Mouse (Mus musculus) liver, postnatal 0 days (tissue): ENCODE measurements at regions not wholly inside any gene's neighbourhood (a gene's known extent, or its start where the extent isn't known, plus 50 kb on each side); places are given as distances from the start of the nearest gene placed in this dataset.

Source experiments
- ATAC-seq: fragments of 200-750 bp; cut with Nextera tagmentation; 2 replicates; pipeline ENCODE4 v1.8.0; 2017; ENCODE audit warnings: mild to moderate bottlenecking, moderate library complexity
- DNase-seq: peaks from one replicate; pipeline ENCODE4 v3.0.0-alpha.2; 2016
- H3K27ac ChIP-seq: fragments of 300-500 bp; sonication (generic); 2 replicates; pipeline ENCODE4 v1.5.1; 2014; ENCODE audit warnings: antibody characterized with exemption, moderate library complexity, mild to moderate bottlenecking, low read depth
- H3K27me3 ChIP-seq: fragments of 300-500 bp; sonication (generic); 2 replicates; pipeline ENCODE4 v1.6.1; 2014; ENCODE audit warnings: low read length, control low read depth, mixed read lengths; ENCODE audit not compliant: insufficient read depth
- H3K36me3 ChIP-seq: fragments of 300-500 bp; sonication (generic); replicated peaks from 2 replicates; pipeline ENCODE4 v1.6.1; 2014; ENCODE audit warnings: mild to moderate bottlenecking, control low read depth, low read length, moderate library complexity, mixed read lengths; ENCODE audit not compliant: insufficient read depth
- H3K4me1 ChIP-seq: fragments of 300-500 bp; sonication (generic); 2 replicates; pipeline ENCODE4 v1.6.1; 2014; ENCODE audit warnings: antibody characterized with exemption, mild to moderate bottlenecking, control low read depth; ENCODE audit not compliant: insufficient read depth
- H3K4me2 ChIP-seq: fragments of 300-500 bp; sonication (generic); 2 replicates; pipeline ENCODE4 v1.6.1; 2014; ENCODE audit warnings: low read depth, mild to moderate bottlenecking, low read length, moderate library complexity, mixed read lengths
- H3K4me3 ChIP-seq: fragments of 300-500 bp; sonication (generic); 2 replicates; pipeline ENCODE4 v1.5.1; 2014; ENCODE audit warnings: low read depth, low read length
- H3K9ac ChIP-seq: fragments of 300-500 bp; sonication (generic); replicated peaks from 2 replicates; pipeline ENCODE4 v1.6.1; 2014; ENCODE audit warnings: mild to moderate bottlenecking, moderate library complexity
- H3K9me3 ChIP-seq: fragments of 300-500 bp; sonication (generic); 2 replicates; pipeline ENCODE4 v1.6.1; 2016; ENCODE audit warnings: mild to moderate bottlenecking, control low read depth, low read length, mixed read lengths
- CTCF ChIP-seq: sonication (generic); IDR thresholded peaks from 2 replicates; pipeline ENCODE4 v1.5.1; 2016; ENCODE audit warnings: antibody characterized with exemption, low read depth
- EP300 ChIP-seq: IDR thresholded peaks from 2 replicates; pipeline ENCODE4 v1.6.1; 2016; ENCODE audit warnings: antibody characterized with exemption, low read depth, mild to moderate bottlenecking
- WGBS: fragments of 180-500 bp; shearing (Covaris S2); extraction: QIAGEN DNeasy Blood & Tissue Kit; methylation state at CpG from one replicate; pipeline ENCODE4 v1.1.7; 2014; ENCODE audit not compliant: insufficient replicate concordance; 5-methylcytosine and 5-hydroxymethylcytosine counted together

DNA sequence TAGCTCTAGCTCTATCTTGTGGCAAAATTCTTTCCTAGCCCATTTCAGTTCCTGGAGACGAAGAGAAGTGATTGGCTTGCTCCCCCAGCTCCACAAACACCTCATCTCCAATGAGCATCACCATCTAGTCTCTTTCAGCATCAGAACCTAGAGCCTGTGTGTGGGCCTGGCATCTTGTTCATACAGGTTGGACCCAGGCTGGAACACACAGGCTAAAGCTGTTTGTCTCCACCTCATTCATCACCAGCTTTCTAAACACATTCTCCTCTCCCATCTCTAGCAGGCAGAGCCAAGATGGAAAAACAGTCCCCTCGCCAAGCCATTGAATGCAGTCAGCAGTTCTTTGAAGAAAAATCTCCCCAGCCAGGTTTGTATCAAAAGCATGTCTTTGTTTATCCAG lies 221.9 kb upstream of the Cdh5 start:
- no peak overlapping the region for H3K4me2 ChIP-seq
- WGBS, result 55% methylated on average over 2 of the region's 2 CpGs

DNA sequence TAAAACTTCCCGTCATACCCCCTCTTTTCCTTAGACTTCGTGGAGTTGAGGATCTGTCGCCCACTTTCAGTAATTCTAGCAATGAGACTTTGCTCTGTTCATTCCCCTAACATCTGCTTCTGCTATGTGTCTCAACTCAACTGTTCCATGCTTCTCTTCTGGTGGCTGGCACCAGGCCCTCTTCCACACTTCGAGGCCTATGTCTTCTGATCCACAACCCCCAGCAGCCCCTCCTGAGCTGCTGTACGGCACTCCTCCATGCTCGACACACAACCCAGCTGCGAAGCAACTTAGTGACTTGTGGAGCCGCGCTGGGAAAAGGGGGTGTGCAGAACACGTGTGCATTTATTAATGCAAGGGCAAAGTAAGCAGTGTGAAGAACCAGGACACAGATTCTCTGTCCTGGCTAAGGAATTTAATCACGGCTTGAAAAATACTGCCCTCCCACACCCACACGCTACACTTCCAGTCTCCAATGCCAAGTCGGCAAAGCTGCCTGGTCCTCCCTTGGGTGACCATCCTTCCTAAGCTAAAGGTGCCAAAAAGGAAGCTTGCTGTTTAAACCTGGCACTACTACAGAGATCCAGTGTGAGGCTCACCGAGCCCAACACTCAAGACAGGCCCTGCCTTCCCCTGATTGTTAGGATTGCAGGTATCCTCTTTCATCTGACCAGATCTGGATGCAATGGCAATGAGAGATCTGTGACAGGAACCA lies 220.8 kb upstream of the Cdh5 start:
- H3K4me2 ChIP-seq, result no peak overlapping the region

More for the DNA sequence above, 221.9 kb upstream of the Cdh5 start:
- DNase-seq (no peak), ATAC-seq (no peak)
- Histone ChIP-seq H3K4me3 (no peak overlapping the region), H3K27me3 (no peaks in the 10 kb centered on the region), H3K4me1 (no peaks in the 10 kb centered on the region), H3K36me3 (no peaks in the 10 kb centered on the region), H3K27ac (no peak overlapping the region), H3K9ac (no peak overlapping the region), H3K9me3 (no peaks in the 10 kb centered on the region)
- no peak for TF ChIP-seq EP300
- no peak for TF ChIP-seq CTCF

DNA sequence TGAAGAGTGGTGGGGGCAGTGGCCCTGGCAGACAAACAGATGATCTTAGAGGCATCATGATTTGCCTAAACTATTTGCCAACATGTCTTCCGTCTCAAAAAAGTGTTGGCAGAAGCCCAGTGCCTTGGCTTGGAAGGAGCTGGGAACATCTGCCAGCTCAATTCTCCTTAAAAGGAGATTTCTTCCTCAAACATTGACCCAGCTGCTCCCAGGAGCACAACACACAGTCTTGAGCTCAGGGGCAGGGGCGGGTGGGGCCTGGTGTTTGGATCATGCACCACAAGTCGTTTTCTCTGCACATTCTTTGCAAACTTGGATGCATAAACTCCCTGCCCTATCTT lies 220.3 kb upstream of the Cdh5 start:
- ATAC-seq, result no peak
- Histone ChIP-seq H3K9me3 (no peaks in the 10 kb centered on the region), H3K4me1 (no peaks in the 10 kb centered on the region), H3K4me2 (no peak overlapping the region), H3K27me3 (no peaks in the 10 kb centered on the region), H3K4me3 (no peak overlapping the region), H3K36me3 (no peaks in the 10 kb centered on the region), H3K27ac (no peak overlapping the region), H3K9ac (no peak overlapping the region)
- DNase-seq, result no peak
- TF ChIP-seq CTCF, result no peak
- 73% methylated on average over 3 of the region's 3 CpGs for WGBS

More for the DNA sequence above, 220.8 kb upstream of the Cdh5 start:
- Histone ChIP-seq H3K27ac (no peak overlapping the region), H3K9ac (no peak overlapping the region), H3K36me3 (no peaks in the 10 kb centered on the region), H3K27me3 (no peaks in the 10 kb centered on the region), H3K9me3 (no peaks in the 10 kb centered on the region), H3K4me3 (no peak overlapping the region), H3K4me1 (no peaks in the 10 kb centered on the region)
- ATAC-seq (no peak), DNase-seq (no peak)
- TF ChIP-seq EP300 (no peak), CTCF (no peak)
- WGBS, result 76% methylated on average over 14 of the region's 14 CpGs

DNA sequence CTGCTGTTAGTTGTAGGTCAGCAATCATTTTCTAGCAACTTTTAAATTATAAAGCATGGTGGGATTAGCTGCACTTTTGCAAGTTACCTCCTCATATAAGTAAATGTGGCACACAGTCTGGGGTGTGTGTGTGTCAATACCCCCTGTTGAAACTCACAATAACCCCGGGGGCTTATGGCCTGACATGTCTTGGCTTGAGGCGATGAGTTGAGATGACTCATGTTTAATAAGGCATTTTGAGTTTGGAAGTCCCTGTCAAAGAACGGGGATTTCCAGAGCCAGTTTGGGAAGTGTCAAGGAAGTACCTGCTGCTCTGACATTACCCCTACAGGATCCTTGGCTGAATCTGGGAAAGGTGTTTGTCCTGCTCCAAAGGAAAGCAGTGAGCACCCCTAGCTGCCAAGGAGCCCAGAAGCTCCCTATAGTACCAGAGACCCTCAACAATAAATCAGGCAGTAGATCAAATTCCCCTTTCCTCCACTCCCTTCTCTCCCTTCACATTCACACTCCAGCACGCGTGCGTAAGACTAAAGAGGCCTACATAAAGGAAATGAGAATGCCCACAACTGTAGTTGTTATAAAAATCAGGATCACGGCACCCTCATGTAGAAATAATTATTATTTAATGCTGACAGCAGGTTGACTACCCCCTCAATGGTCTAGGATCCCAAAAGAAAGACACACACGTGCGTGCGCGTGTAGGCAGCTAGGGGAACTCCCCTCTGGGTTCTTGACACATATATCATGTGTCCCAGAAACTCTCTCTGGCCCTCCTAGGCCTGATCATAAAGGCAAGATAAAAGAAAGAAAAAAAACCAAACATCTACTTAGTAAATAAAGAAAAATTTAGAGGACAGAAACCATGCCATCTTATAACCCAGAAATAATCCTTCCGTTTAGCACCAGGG lies 216.3 kb upstream of the Cdh5 start:
- Histone ChIP-seq H3K27me3 (no peaks in the 10 kb centered on the region), H3K9me3 (no peaks in the 10 kb centered on the region), H3K4me3 (no peak overlapping the region), H3K4me1 (no peaks in the 10 kb centered on the region), H3K36me3 (no peaks in the 10 kb centered on the region), H3K9ac (no peak overlapping the region), H3K27ac (no peak overlapping the region), H3K4me2 (no peak overlapping the region)
- ATAC-seq (no peak), DNase-seq (no peak)
- no peak for TF ChIP-seq CTCF
- no peak for TF ChIP-seq EP300
- 83% methylated on average over 12 of the region's 12 CpGs for WGBS

DNA sequence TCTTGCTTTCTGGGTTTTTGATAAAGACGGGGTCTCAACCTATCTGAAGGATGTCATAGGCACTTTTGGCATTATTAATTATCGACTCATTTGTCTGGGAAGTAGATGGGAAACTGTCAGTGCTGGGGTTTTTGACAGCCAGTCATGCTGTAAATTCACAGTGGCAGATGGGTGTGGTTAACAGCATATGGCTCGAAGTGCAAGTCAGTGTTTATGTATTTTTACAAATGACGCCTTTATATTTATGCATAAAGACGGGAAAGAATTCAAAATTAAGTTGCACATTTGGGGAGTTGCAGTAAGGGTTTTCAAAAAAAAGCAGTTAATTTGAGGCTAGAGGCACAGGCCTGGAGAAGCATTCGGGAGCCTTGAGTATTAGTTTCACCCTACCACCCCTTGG lies 206.8 kb upstream of the Cdh5 start:
- DNase-seq (no peak), ATAC-seq (no peak)
- TF ChIP-seq CTCF (no peak), EP300 (no peak)
- H3K9me3 ChIP-seq, result no peaks in the 10 kb centered on the region
- no peaks in the 10 kb centered on the region for H3K36me3 ChIP-seq
- H3K4me3 ChIP-seq, result no peak overlapping the region
- no peaks in the 10 kb centered on the region for H3K27me3 ChIP-seq
- H3K9ac ChIP-seq, result no peak overlapping the region
- no peak overlapping the region for H3K4me2 ChIP-seq
- 75% methylated on average over 6 of the region's 6 CpGs for WGBS
- no peak overlapping the region for H3K27ac ChIP-seq
- H3K4me1 ChIP-seq, result no peaks in the 10 kb centered on the region

DNA sequence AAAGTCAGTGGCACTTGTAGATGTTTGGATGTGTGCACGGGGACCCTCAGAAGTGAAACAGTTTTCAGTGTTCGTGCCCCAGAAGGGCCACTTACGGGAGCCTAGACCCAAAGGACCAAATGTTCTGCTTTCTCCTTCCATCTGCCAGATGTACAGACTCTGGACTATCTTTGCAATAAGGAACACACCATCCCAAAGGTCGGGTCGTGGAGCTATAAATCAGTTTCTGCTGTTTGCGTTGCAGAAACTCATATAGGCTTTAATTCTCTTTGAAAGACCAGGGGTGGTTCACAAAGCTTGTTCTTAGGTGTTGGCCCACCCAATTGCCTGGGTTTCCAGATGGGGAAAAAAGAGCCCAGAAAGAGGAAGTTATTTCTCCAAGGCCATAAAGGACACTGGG lies 206.3 kb upstream of the Cdh5 start:
- Histone ChIP-seq H3K9ac (no peak overlapping the region), H3K27me3 (no peaks in the 10 kb centered on the region), H3K4me1 (no peaks in the 10 kb centered on the region), H3K4me3 (no peak overlapping the region), H3K36me3 (no peaks in the 10 kb centered on the region), H3K27ac (no peak overlapping the region), H3K4me2 (no peak overlapping the region), H3K9me3 (no peaks in the 10 kb centered on the region)
- no peak for TF ChIP-seq EP300
- no peak for TF ChIP-seq CTCF
- DNase-seq (no peak), ATAC-seq (no peak)
- WGBS, result 74% methylated on average over 6 of the region's 6 CpGs
